Mouse (Mus musculus) testis, adult 2 months (tissue): ENCODE measurements at regions not wholly inside any gene's neighbourhood (a gene's known extent, or its start where the extent isn't known, plus 50 kb on each side); places are given as distances from the start of the nearest gene placed in this dataset.

Source experiments
- CTCF ChIP-seq: fragments of 200-500 bp; IDR thresholded peaks from 2 replicates; pipeline ENCODE4 v1.5.1; 2012; ENCODE audit warnings: low read depth, mild to moderate bottlenecking, inconsistent platforms, low read length, moderate library complexity; ENCODE audit not compliant: control insufficient read depth, insufficient read depth, insufficient replicate concordance
- POLR2A ChIP-seq: fragments of 200-500 bp; IDR thresholded peaks from 2 replicates; pipeline ENCODE4 v1.6.1; 2012; ENCODE audit warnings: low read depth, mild to moderate bottlenecking, inconsistent platforms, low read length, moderate library complexity; ENCODE audit not compliant: control insufficient read depth

- no peak for TF ChIP-seq POLR2A
- no peak for TF ChIP-seq CTCF
Measured at GRCm38 (mm10) chr11:89927483-89928156, 75.1 kb downstream of the Pctp start.
